Mouse (Mus musculus): ENCODE results near the gene Trim26.

DNA sequence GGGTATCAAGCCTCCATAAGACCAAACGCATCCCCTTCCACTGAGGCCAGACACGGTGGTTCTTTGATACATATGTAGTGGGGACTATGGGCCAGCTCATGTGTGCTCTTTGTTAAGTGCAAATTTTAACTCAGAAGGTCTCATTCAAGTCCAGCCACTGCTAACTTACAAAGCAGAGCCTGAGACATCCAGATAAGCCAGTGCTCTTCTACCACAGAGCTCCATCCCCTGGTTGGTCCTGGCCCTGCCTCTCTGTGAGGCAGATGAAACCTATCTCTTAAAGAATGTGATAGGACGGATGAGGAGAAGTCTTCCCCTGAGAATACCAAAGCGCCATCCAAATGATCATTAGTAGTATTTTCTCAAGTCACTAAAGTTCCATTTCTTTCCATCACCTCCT is 62.4 kb downstream of the Trim26 start:
- TF ChIP-seq POLR2A (IDR thresholded peaks at IDR 0.05; ENCODE audit: borderline replicate concordance, control insufficient read depth, low read depth, low read length) (no peak), CTCF (IDR thresholded peaks at IDR 0.05; ENCODE audit: control insufficient read depth, insufficient read depth, low read length) (no peak)
